Mouse (Mus musculus): ENCODE measurements around the gene Rpl31. TPM values are rescaled to one million over a fixed set of nuclear protein-coding genes. Genes with fewer than 3 reads are reported as not detected.

Rpl31 gene
- total RNA-seq (2021), result 100 to 1,000 TPM; 448 to 544 TPM
- long read RNA-seq, experiment 1, transcript Rpl31-202 (5 exons, 487 nt), result major isoform, 18 of 40 reads
- long read RNA-seq, experiment 1, transcript Rpl31-203 (4 exons, 630 nt), result minor isoform, 9 of 40 reads
- long read RNA-seq, experiment 1, transcript Rpl31-201 (5 exons, 1,049 nt), result minor isoform, 5 of 40 reads
- long read RNA-seq, experiment 1, partial matches to known transcripts, result 1 of 40 reads
- long read RNA-seq, experiment 1, other reads (novel, unspliced or antisense), result 6 of 40 reads
- long read RNA-seq, experiment 2, transcript Rpl31-204 (3 exons, 468 nt), result minor isoform, 9 of 119 reads
- long read RNA-seq, experiment 2, transcript Rpl31-203 (4 exons, 630 nt), result major isoform, 37 of 119 reads
- long read RNA-seq, experiment 2, transcript Rpl31-201 (5 exons, 1,049 nt), result minor isoform, 30 of 119 reads
- long read RNA-seq, experiment 2, transcript Rpl31-202 (5 exons, 487 nt), result minor isoform, 29 of 119 reads
- long read RNA-seq, experiment 2, partial matches to known transcripts, result 2 of 119 reads
- long read RNA-seq, experiment 2, other reads (novel, unspliced or antisense), result 12 of 119 reads

DNA sequence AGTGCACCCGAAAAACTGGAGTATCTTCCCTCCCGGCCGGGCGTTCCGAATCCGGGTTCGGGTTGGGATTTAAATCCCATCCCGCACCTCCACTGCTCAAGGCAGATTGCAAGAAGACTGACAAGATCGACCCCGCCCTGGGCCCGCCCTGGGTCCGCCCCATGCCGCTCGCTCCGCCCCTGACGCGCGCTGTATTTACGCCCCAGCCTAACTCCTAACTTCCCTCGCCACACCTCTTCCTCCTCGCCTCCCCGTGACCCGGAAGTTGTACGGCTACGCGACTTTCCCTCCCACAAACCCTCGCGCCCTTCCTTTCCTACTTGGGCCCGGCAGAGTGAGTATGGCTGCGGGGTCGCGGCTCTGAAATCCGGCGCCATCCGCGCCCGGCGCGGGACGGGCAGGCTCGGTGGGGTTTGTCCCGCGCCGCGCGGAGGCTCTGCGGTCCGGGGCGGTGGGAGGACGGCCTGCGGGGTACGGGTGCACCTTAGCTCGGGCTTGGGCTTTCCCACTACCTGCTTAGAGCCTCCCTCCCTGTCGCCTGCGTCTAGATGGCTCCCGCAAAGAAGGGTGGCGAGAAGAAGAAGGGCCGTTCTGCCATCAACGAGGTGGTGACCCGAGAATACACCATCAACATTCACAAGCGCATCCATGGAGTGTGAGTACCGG, at the start of gene Rpl31:
Gene Rpl31 (plus strand): TSS at position 242 of the 666 bp plus-strand sequence.
- DNase-seq (ENCODE audit: low spot score in 2 of 2), result peak; percentile 95 to 98

DNA sequence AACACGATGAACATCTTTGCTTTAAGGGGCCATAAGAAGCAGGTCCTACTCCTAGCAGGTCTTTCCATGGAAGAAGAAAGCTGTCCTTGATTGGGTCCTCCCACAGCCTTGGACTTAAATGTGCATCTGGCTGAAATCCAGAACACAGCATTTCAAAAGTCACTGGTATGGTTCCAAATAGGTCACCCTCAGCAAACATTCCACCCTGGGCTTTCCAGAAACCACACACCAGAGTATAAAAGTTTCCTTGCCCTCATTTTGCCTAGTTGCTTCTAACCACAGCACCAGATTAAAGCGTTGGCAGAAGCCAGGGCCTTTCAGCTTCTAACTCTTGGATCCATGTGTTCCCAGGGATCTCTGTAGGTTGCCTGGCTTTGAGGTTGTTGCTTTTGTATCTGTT, 49.7 kb upstream of the Rpl31 start:
- peak in 1 of 2 experiments; percentile 40 for DNase-seq (ENCODE audit: low spot score in 2 of 2)

DNA sequence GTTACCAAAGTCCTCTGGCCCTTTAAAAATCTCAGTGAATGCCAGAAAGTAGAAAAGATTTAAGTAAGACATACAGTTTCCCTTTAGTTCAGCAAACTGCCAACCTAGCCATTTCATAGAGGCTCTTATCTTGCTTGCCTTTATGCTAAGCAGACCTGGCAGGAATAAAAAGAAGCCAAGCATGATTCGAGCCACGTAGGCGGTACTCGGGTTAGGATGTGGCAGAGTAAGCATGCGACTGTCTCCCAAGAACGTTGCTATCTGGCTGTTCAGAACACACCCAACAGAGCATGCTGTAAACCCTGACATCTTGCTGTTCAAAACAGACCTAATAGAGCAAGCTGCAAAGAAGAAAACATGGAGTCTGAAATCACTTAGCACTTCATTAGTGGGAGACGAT, 48.8 kb upstream of the Rpl31 start:
- no peak for DNase-seq (ENCODE audit: low spot score in 2 of 2)

DNA sequence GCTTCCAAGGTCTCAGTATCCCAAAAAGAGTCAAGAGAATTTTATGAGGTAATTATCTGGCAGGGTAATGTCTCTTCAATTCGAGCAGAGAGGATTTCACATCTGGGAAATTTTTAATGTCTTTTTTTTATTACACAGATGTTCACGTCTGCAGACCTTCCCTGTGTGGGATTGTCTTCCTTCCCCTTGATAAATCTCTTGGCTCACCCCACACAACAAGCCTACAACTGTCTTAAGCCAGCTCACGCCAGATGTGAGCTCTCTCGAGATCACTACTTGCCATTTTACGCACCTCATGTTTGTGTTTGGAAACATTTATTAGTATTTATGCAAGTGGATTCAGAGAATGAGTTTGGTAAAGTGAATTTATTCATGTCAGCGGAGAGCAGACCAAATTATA, 45.7 kb upstream of the Rpl31 start:
- DNase-seq (ENCODE audit: low spot score in 2 of 2), result no peak

DNA sequence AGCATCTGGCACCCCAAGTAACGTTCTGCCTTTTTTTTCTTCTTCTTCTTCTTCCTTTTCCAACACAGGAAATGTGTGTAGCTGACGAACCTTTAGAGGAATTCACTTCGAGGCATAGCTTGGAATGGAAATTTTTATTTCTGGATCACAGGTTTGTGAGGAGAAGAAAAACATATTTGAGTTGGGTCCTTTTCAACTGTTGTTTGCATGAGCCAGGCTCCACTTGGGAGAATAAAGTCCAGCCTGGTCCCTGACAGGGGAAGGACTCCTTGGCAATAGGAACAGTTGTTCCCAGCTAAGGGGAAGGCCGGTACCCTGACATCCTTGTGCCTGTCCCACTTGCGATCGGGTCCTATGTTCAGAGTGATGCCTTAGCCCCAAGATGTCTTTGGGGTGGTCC, 42.4 kb upstream of the Rpl31 start:
- DNase-seq (ENCODE audit: low spot score in 2 of 2), result no peak

DNA sequence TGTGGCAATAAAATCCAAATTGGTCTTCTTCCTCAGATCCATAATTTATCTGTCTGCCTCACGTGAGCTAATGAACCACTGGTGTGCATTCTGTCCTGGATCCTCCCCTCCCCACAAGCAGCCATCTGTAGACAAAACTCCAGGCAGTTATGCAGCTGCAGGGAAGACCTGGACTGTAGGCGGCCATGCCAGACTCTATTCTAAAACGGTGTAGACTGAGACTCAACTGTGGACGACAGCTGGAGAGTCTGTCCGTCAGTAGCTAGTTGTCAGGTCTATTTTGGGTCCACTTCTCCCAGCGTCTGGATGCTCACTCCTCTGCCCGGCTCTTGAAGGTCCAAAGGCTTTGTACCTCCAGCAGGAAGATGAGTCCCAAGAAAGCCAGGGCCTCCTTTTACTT, 40.1 kb upstream of the Rpl31 start:
- DNase-seq (ENCODE audit: low spot score in 2 of 2), result no peak

DNA sequence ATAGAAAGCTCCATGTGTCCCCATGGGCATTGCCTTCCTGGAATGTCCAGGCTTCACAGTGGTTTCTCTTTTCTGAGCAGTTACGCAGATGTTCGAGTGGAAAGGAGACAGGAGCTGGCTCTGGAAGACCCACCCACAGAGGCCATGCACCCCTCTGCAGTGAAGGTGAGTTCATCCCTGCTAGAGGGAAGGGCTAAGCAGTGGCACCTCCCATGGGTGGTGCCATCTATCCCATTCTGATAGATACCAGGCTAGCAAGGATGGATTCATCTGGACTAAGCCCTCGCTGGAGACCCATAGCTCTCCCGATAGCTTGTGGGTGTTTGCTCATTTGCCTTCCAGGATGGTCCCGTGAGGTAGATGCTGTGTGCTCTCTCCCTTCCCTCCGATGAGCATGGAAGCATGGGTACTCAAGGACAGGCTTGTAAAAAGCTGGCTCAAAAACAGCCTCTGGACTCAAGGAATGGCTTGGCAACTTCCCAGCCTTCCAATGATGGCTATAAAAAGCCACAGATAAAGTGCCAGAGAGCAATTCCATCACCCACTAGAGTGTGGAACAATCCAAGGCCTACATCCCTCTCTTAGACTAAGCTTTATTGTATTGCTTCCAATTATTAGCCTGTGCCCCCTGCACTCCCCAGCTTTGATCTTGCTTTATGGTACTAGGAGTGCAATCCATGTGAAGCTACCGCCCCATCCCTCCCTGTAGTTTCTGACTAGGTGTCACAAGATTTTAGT, 36.6 kb upstream of the Rpl31 start:
- DNase-seq (ENCODE audit: low spot score in 2 of 2), result no peak

DNA sequence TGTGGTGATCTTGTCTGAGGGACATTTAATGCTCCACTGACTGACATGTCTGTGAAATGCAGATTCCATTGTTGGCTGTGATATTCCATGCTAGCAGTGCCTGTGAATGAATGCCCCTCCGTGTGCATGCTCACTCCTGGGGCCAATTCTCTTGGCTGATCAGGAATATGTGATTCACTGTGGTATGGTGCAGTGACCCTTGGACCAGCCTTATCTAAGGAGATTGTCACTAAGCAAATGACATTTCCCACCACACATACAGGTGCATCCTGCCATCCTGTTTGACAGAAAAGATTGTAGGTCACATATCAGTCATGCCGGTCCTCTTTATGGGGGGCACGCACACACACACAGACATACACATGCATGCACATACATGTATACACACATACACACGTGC, 35.2 kb upstream of the Rpl31 start:
- no peak for DNase-seq (ENCODE audit: low spot score in 2 of 2)

DNA sequence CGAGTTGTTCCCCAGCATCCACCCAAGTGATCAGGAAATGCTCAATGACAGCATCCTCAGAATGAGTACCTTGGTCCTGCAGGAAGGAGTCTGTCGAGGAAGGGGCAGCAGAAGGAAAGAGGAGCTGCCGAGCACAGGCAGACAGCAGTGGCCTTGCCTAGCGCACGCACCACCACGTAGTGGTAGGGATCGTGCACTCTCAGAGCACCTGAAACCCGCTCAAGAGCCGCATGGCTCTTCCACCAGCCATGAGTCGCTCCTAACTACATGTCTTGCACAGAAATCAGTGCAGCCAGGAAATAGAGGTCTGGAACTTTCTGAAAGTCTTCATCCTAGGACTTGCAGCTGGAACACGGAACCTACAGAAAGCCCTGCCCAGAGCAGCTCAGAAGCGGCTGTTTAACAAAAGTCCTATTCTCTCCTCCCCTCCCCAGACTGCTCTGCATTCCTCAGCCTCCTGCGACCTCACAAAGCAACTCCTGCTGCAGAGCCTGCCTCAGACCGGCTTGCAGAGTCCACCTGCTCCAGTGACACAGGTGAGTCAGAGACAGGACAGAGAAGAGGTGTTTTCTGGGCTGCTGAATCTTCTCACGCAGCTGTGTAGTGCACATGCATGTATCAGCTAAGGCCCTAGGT, 32.0 kb upstream of the Rpl31 start:
- DNase-seq (ENCODE audit: low spot score in 2 of 2), result no peak

DNA sequence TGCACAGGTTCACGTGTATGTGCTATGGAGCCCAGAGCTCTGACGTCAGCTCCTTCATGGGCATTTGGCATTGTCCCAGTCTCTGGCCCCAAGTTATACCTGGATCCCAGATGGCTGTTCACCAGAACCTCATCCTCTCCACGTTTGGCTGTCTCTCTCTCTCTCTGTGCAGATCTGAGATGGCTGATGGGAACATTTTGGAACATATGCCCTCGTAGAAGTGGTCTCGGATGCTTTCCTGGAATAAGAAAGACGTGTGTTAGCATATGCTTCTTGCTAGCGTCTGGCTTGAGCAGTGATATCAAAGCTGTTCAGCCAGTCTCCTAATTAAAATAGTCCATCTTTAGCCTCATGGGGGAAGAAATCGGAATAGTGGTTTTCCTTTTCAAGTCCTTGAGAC, 30.9 kb upstream of the Rpl31 start:
- DNase-seq (ENCODE audit: low spot score in 2 of 2), result peak in 1 of 2 experiments; percentile 55

DNA sequence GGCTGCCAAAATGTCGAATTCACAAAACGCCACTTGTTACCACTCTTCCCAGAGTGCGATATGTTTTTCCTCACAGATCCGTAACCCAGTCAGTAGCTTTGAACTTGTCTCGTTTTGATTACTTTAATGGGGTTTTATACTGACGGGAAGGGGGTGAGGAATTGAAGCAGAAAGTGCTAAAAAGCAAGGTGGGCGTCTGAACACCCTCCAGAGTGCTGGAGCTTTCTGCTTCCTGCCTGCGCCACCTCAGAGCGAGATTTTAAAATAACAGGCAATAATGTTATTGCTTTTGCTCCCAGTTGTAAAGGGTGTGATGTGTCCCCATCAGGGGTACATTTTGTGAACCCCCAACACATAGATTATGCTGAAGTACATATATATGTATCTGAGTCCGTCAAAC, 28.8 kb upstream of the Rpl31 start:
- no peak for DNase-seq (ENCODE audit: low spot score in 2 of 2)

DNA sequence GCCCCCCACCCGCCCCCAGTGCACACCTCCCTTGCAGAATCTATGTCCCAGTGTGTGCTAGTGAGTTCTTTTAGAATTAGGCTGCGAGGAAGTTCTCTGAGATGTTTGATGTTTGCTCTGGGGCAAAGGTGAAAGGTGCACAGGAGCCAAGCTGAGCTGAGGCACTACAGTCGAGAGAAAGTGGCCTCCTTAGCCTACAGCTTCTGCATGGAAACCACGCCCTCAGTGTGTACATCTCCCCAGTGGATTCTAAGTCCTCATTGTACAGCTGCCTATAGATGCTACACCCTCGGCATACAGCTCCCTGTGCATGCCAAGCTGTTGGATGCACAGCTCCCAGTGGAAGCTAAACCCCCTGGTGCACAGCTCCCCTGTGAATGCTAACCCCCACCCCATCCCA, 28.2 kb upstream of the Rpl31 start:
- no peak for DNase-seq (ENCODE audit: low spot score in 2 of 2)

DNA sequence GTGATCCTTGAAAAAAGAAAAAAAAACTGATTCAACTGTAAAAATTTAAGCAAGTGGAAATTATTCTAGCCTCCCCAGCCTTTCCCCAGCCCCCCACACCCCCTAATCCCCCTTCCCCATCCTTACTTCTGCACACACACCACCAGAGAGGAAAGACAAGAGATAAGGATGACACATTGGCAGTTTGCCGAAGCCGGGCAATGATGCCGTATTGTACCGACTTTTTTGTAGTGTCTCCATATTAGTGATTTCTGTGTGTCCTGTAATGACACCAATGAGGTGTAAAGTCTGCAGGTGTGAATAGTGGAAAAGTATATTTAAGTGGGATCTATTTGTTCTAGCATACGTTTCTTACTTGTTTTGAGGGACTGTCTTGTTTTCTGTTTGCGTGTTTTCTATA, 27.5 kb upstream of the Rpl31 start:
- DNase-seq (ENCODE audit: low spot score in 2 of 2), result no peak

DNA sequence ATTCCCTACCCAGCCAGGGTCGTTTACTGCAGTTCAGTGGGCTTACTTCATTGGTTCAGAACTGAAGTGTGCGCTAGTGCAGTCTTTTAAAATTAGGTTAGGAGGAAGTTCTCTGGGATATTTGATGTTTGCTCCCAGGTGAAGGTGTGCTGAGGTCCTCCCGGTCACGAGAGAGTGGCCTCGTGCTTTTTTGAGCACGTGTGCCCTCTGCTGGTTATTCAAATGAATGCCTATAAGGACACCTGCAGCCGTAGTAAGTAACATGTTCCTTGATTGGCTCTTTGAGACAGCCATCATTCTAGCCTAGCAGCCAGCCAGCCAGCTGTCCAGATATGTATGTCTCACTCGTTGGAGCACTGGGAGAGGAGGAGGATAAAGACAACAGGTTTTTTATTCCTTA, 27.0 kb upstream of the Rpl31 start:
- DNase-seq (ENCODE audit: low spot score in 2 of 2), result peak in 1 of 2 experiments; percentile 46

DNA sequence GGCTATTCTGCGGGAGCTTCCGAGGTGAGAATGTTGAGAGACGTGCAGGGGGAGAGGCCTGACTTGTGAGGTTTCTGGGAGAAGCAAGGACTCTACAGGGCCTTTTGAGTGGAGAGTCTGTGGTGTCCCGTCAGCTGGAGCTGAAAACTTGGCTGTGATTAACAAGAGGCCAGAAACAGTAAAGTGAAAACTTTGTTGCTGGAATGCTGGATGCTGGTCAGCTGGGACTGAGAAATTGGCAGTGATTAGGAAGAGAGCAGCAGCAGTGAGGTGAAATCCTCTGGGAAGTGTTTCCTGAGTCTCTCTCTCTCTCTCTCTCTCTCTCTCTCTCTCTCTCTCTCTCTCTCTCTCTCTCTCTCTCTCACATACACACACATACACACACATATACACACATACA, 25.8 kb upstream of the Rpl31 start:
- DNase-seq (ENCODE audit: low spot score in 2 of 2), result no peak

DNA sequence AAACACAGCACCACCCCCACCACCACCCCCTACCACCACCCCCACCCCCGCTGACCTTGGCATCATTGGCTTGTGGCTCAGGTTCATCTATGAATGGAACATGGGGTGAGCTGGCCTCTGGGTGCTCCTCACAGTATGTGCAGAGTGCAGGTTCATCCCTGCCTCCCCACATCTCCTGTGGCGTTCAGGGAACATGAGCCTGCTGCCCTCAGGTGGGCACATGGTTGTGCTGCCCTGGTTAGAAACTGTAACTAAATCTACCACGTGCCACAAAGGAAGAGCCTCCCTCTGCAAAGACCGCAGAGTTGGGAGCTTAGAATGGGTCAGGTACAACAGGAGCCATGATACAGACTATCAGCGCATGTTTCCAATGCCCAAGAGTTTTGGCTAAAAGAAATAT, 24.4 kb upstream of the Rpl31 start:
- DNase-seq (ENCODE audit: low spot score in 2 of 2), result no peak

DNA sequence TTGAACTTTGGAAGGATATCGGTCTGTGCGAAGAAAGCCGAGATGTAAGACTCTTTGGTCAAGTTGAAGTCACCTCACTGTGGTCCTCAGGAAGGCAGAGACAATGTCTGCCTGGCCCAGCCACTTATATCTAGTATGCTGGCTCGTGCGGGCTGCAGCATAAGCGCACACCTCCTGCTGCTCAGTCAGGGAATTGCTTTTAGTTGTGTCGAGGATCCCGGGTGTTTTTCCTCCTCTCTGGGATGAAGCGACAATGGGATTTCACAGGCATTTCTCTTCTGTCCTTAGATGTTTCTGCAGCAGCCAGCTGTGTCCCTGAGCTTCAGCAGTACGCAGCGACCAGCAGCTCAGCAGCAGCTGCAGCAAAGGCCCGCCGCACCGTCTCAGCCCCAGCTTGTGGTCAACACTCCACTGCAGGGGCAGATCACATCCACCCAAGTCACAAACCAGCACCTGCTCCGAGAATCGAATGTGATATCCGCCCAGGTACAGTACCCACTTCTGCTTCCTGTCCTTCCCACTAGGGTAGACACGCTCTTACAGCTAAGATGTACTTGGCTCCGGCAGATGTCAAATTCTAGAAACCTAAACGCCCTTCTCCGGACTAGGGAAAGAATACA, 22.6 kb upstream of the Rpl31 start:
- peak in 1 of 2 experiments; percentile 27 for DNase-seq (ENCODE audit: low spot score in 2 of 2)

DNA sequence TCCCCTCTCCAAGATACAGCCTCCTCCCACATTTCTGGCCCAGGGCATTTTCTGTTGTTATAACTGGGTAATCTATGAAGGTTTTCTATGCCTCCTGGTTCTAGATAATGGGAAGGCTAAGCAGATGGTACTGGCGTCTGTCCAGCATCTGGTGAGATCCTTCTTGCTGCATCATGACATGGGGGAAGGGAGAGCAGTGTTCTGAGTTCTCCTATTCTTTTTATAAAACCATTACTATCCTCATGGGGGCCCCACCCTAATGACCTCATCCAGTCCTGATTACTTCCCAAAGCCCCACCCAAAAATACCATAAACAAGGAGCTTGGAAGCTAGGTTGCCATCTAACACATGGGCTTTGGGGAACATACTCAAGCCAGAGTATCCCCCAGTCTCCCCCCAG, 18.6 kb upstream of the Rpl31 start:
- peak; percentile 37 to 66 for DNase-seq (ENCODE audit: low spot score in 2 of 2)

DNA sequence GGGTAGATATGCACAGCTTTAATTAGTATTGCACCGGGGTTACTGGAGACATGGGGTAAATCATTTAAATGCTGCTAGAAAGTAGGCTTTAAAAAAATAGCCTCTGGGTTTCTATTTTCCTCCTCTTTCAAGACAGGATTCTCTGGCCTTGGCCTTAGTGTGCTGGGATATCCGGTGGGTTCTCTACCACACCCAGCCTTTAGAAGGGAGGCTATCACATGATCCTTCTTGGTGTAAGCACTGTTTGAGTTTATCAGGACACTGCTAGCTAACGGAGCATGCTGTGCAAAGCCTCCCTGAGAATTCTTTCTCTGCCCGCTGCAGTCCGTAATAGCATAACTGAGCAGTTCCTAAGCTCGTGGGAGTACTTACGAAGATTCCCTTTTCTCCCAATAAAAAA, 18.2 kb upstream of the Rpl31 start:
- no peak for DNase-seq (ENCODE audit: low spot score in 2 of 2)

DNA sequence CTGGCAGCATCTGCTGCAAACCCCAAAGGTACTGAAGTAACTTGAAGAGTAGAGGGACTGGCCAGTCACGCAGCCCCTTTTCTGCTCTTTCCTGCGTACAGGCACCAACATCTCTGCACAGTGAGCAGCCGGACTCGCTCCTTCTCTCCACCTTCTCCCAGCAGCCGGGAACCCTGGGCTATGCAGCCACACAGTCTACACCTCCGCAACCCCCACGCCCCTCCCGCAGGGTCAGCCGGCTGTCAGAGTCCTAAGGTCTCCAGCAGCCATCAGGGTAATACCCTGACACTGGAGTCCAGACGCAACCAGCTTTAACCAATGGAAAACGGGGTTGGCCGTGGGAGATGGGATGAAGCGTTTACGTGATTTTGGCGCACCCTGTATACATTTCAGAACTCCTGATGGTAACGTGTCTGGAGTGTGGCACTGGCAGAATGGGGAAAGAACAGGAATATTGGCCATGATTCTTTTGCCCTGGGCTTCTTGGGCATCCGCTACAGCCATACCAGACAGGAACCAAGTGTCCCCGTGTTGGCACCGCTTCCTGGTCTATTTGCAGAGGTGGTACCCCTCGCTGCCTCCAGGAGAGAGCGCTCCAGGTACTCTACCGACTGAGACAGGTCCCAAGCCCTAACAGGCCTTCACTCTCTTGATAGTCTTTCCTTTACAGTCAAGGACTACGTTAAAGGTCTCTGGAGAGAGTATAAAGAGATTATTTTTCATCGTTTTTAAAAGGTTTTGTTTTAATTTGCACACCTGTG, 5.7 kb upstream of the Rpl31 start:
- no peak for DNase-seq (ENCODE audit: low spot score in 2 of 2)

All from layer of hippocampus, postnatal 14 days (tissue).